Mouse (Mus musculus) thymus, postnatal 14 days (tissue): ENCODE measurements around the gene 1700017B05Rik.
"Not testable (repeated sequence)": the region's sequence is repeated elsewhere in the genome, so short reads cannot be mapped to it uniquely, and the experiment has no call there.

Experiments
- DNase-seq: peaks from one replicate; pipeline ENCODE4 v3.0.0; 2021

1700017B05Rik gene

GRCm38 (mm10) chr9:57261913-57262794 is at the start of gene 1700017B05Rik:
1700017B05Rik (minus strand) TSS chr9:57262612.
- peak; percentile 87 for DNase-seq

GRCm38 (mm10) chr9:57310895-57311294 is 48.5 kb upstream of the 1700017B05Rik start:
- DNase-seq: no peak

- no peak for DNase-seq
Observed at GRCm38 (mm10) chr9:57309353-57309752, 46.9 kb upstream of the 1700017B05Rik start.

GRCm38 (mm10) chr9:57307456-57307855 is 45.0 kb upstream of the 1700017B05Rik start:
- DNase-seq: no peak

GRCm38 (mm10) chr9:57304716-57305115 is 42.3 kb upstream of the 1700017B05Rik start:
- not testable (repeated sequence) for DNase-seq

GRCm38 (mm10) chr9:57304251-57304650 is 41.8 kb upstream of the 1700017B05Rik start:
- DNase-seq: no peak

GRCm38 (mm10) chr9:57303356-57303755 is 40.9 kb upstream of the 1700017B05Rik start:
- no peak for DNase-seq

- no peak for DNase-seq
Observed at GRCm38 (mm10) chr9:57300825-57301224, 38.4 kb upstream of the 1700017B05Rik start.

- DNase-seq: no peak
Observed at GRCm38 (mm10) chr9:57299790-57300477, 37.5 kb upstream of the 1700017B05Rik start.

- no peak for DNase-seq
Observed at GRCm38 (mm10) chr9:57297938-57298337, 35.5 kb upstream of the 1700017B05Rik start.

- DNase-seq: no peak
Observed at GRCm38 (mm10) chr9:57296277-57296676, 33.9 kb upstream of the 1700017B05Rik start.

GRCm38 (mm10) chr9:57295666-57296065 is 33.3 kb upstream of the 1700017B05Rik start:
- DNase-seq: no peak

GRCm38 (mm10) chr9:57294905-57295304 is 32.5 kb upstream of the 1700017B05Rik start:
- no peak for DNase-seq

GRCm38 (mm10) chr9:57287183-57287582 is 24.8 kb upstream of the 1700017B05Rik start:
- no peak for DNase-seq

GRCm38 (mm10) chr9:57283311-57283710 is 20.9 kb upstream of the 1700017B05Rik start:
- no peak for DNase-seq

GRCm38 (mm10) chr9:57282686-57283085 is 20.3 kb upstream of the 1700017B05Rik start:
- DNase-seq: no peak

- DNase-seq: no peak
Observed at GRCm38 (mm10) chr9:57281549-57281948, 19.1 kb upstream of the 1700017B05Rik start.

- DNase-seq: no peak
Observed at GRCm38 (mm10) chr9:57279441-57279840, 17.0 kb upstream of the 1700017B05Rik start.

GRCm38 (mm10) chr9:57278268-57278667 is 15.9 kb upstream of the 1700017B05Rik start:
- DNase-seq: peak; percentile 73

GRCm38 (mm10) chr9:57276311-57276710 is 13.9 kb upstream of the 1700017B05Rik start:
- no peak for DNase-seq

GRCm38 (mm10) chr9:57273805-57274494 is 11.5 kb upstream of the 1700017B05Rik start:
- no peak for DNase-seq

GRCm38 (mm10) chr9:57272902-57273804 is 10.7 kb upstream of the 1700017B05Rik start:
- peak; percentile 36 for DNase-seq
